Mouse (Mus musculus) cerebellum, adult 2 months (tissue): ENCODE data around the gene Ptges3l.

Experiments used
- CTCF ChIP-seq: fragments of 200-500 bp; IDR thresholded peaks from 2 replicates; pipeline ENCODE4 v1.5.1; 2011; ENCODE audit warnings: low read depth, mild to moderate bottlenecking, control low read depth, low read length, moderate library complexity, borderline replicate concordance; ENCODE audit not compliant: insufficient read depth
- POLR2A ChIP-seq: fragments of 200-500 bp; IDR thresholded peaks from 2 replicates; pipeline ENCODE4 v1.6.1; 2011; ENCODE audit warnings: low read length, control low read depth, borderline replicate concordance; ENCODE audit not compliant: insufficient read depth

DNA sequence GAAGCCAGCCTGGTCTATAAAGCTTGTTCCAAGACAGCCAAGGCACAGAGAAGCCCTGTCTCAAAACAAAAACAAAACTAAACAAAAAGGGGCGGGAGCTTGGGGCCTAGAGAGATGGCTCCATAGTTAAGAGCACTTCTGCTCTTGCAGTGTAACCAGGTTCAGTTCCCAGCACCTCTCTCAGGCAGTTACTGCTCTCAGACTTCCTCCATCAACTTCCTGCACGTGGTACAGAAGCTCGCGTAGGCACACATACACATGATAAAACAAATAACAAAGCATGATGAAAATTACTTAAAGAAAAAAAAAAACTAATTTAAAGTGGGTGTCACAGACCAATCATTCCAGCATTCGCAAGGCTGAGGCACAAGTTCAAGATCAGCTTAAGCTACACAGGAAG, 5.0 kb downstream of the Ptges3l start:
- TF ChIP-seq POLR2A (no peak), CTCF (no peak)
